ENCODE assay signal across 8 mouse cellular contexts in genomic region chr8:120336087-120336380, GRCm38 (mm10).
DNase-seq lines count a peak whose midpoint lies in the region; ATAC-seq and TF ChIP-seq lines count a peak whose summit lies in the region.

No protein-coding gene starts in this region.

- WGBS in lung, embryonic 15.5 days: 13% methylated on average over 9 of the region's 9 CpGs
- 17% methylated on average over 9 of the region's 9 CpGs for WGBS in lung, adult 2 months
- 6% methylated on average over 9 of the region's 9 CpGs for WGBS in embryonic facial prominence, embryonic 13.5 days
- WGBS in limb, embryonic 14.5 days: 2% methylated on average over 9 of the region's 9 CpGs

- no peak for TF ChIP-seq POLR2A in lung, adult 2 months (IDR thresholded peaks at IDR 0.05; ENCODE audit: borderline replicate concordance, extremely low read depth, low read depth, low read length)
- TF ChIP-seq POLR2A in limb, embryonic 14.5 days (IDR thresholded peaks at IDR 0.05; ENCODE audit: borderline replicate concordance, extremely low read depth, insufficient read depth, insufficient read length): no peak

- H3K27ac ChIP-seq in lung, embryonic 15.5 days: no peak overlapping the region
- H3K27ac ChIP-seq in embryonic facial prominence, embryonic 13.5 days: 0 out of 2 replicates have a peak overlapping the region, but pooled peaks have one; percentile 64
- no peak overlapping the region for H3K27ac ChIP-seq in limb, embryonic 14.5 days (replicated peaks; ENCODE audit: low read depth, low read length)

- H3K9ac ChIP-seq in lung, embryonic 15.5 days: no peak overlapping the region
- peak overlapping the region; percentile 44; the same call in 1 of the 2 replicates for H3K9ac ChIP-seq in embryonic facial prominence, embryonic 13.5 days
- 0 out of 2 replicates have a peak overlapping the region, but pooled peaks have one; percentile 12 for H3K9ac ChIP-seq in limb, embryonic 14.5 days (ENCODE audit: low read depth, low read length, severe bottlenecking)

- TF ChIP-seq CTCF in lung, adult 2 months (IDR thresholded peaks at IDR 0.05; ENCODE audit: insufficient read depth, low read length): no peak

- no peak overlapping the region for H3K4me3 ChIP-seq in lung, embryonic 15.5 days
- no peak overlapping the region for H3K4me3 ChIP-seq in lung, adult 2 months (replicated peaks; ENCODE audit: extremely low read depth, low read depth, low read length)
- H3K4me3 ChIP-seq in embryonic facial prominence, embryonic 13.5 days: no peak overlapping the region
- H3K4me3 ChIP-seq in limb, embryonic 14.5 days (replicated peaks; ENCODE audit: low read length): no peak overlapping the region

- H3K4me2 ChIP-seq in lung, embryonic 15.5 days: peak overlapping the region; percentile 37; the same call in 1 of the 2 replicates
- H3K4me2 ChIP-seq in embryonic facial prominence, embryonic 13.5 days: peak overlapping the region; percentile 40; the same call in 1 of the 2 replicates
- 0 out of 2 replicates have a peak overlapping the region, but pooled peaks have one; percentile 30 for H3K4me2 ChIP-seq in limb, embryonic 14.5 days (replicated peaks; ENCODE audit: low read depth, low read length, severe bottlenecking)

- peaks cover 36% of the 10 kb centered on the region for H3K4me1 ChIP-seq in lung, embryonic 15.5 days
- H3K4me1 ChIP-seq in lung, adult 2 months (ENCODE audit: control insufficient read depth, insufficient read depth, low read length): peaks cover 13% of the 10 kb centered on the region
- H3K4me1 ChIP-seq in embryonic facial prominence, embryonic 13.5 days: peaks cover 55% of the 10 kb centered on the region
- H3K4me1 ChIP-seq in limb, embryonic 14.5 days (ENCODE audit: control insufficient read depth, insufficient read depth, low read length): peaks cover 32% of the 10 kb centered on the region

- no peak for ATAC-seq in lung, embryonic 15.5 days (ENCODE audit: borderline replicate concordance, extremely low read depth, low FRiP score, low TSS enrichment)
- ATAC-seq in embryonic facial prominence, embryonic 13.5 days (ENCODE audit: insufficient number of reproducible peaks, insufficient read depth, low FRiP score, low TSS enrichment, low read depth): no peak
- no peak for ATAC-seq in limb, embryonic 14.5 days (ENCODE audit: low FRiP score, low read depth)

- no peak for DNase-seq in lung, adult 2 months
- DNase-seq in limb, embryonic 14.5 days (ENCODE audit: low spot score): no peak
- DNase-seq in retina, embryonic 14.5 days (ENCODE audit: low spot score): peak; percentile 73
- no peak for DNase-seq in layer of hippocampus, adult 8-10 months (ENCODE audit: low spot score in 2 of 2)
- no peak for DNase-seq in frontal cortex, postnatal 25 days (ENCODE audit: low spot score in 2 of 2)
- DNase-seq in kidney, postnatal 10 days: no peak

- no peaks in the 10 kb centered on the region for H3K27me3 ChIP-seq in lung, embryonic 15.5 days
- H3K27me3 ChIP-seq in embryonic facial prominence, embryonic 13.5 days: no peaks in the 10 kb centered on the region
- no peaks in the 10 kb centered on the region for H3K27me3 ChIP-seq in limb, embryonic 14.5 days (ENCODE audit: control insufficient read depth, insufficient read depth, low read length)

- no peaks in the 10 kb centered on the region for H3K9me3 ChIP-seq in lung, embryonic 15.5 days
- no peaks in the 10 kb centered on the region for H3K9me3 ChIP-seq in embryonic facial prominence, embryonic 13.5 days
- no peaks in the 10 kb centered on the region for H3K9me3 ChIP-seq in limb, embryonic 14.5 days (ENCODE audit: control insufficient read depth, low read length)

- no peaks in the 10 kb centered on the region for H3K36me3 ChIP-seq in lung, embryonic 15.5 days
- H3K36me3 ChIP-seq in embryonic facial prominence, embryonic 13.5 days: peaks cover 7% of the 10 kb centered on the region
- H3K36me3 ChIP-seq in limb, embryonic 14.5 days (ENCODE audit: control insufficient read depth, insufficient read depth, low read length): no peaks in the 10 kb centered on the region; the same call in 1 of the 2 replicates
